Mouse (Mus musculus) E14TG2a.4 (cell line): ENCODE measurements around the gene Lpp.

ENCODE experiments used
- H3K27me3 ChIP-seq: 2 replicates; pipeline ENCODE4 v1.6.1; 2014; ENCODE audit warnings: low read length, control low read depth; ENCODE audit not compliant: insufficient read depth
- H3K36me3 ChIP-seq: 2 replicates; pipeline ENCODE4 v1.6.1; 2014; ENCODE audit warnings: low read length, control low read depth; ENCODE audit not compliant: insufficient read depth
- H3K4me1 ChIP-seq: replicated peaks from 2 replicates; pipeline ENCODE4 v1.6.1; 2014; ENCODE audit warnings: low read depth, low read length, control low read depth
- H3K4me3 ChIP-seq: replicated peaks from 2 replicates; pipeline ENCODE4 v1.5.1; 2014; ENCODE audit warnings: mild to moderate bottlenecking, low read length
- H3K9me3 ChIP-seq: 2 replicates; pipeline ENCODE4 v1.6.1; 2014; ENCODE audit warnings: low read length, control low read depth
- CTCF ChIP-seq: conservative IDR thresholded peaks from 2 replicates; pipeline ENCODE4 v1.5.1; 2014; ENCODE audit warnings: low read length
- NANOG ChIP-seq: IDR thresholded peaks from 2 replicates; pipeline ENCODE4 v1.6.1; 2014; ENCODE audit warnings: borderline replicate concordance, low read length, mixed read lengths
- POU5F1 ChIP-seq: IDR thresholded peaks from 2 replicates; pipeline ENCODE4 v1.6.1; 2014; ENCODE audit warnings: low read length, borderline replicate concordance

Lpp gene

GRCm38 (mm10) chr16:24471029-24471428 is 77.7 kb downstream of the Lpp start:
- no peak for TF ChIP-seq NANOG
- no peak for TF ChIP-seq CTCF
- no peak for TF ChIP-seq POU5F1

GRCm38 (mm10) chr16:24471801-24472200 is 78.5 kb downstream of the Lpp start:
- H3K9me3 ChIP-seq: no peaks in the 10 kb centered on the region
- H3K4me3 ChIP-seq: no peak overlapping the region
- H3K4me1 ChIP-seq: peaks cover 62% of the 10 kb centered on the region
- H3K27me3 ChIP-seq: no peaks in the 10 kb centered on the region
- TF ChIP-seq NANOG (no peak), POU5F1 (no peak), CTCF (no peak)
- no peaks in the 10 kb centered on the region for H3K36me3 ChIP-seq

More at GRCm38 (mm10) chr16:24471029-24471428, 77.7 kb downstream of the Lpp start:
- no peaks in the 10 kb centered on the region for H3K27me3 ChIP-seq
- H3K4me3 ChIP-seq: no peak overlapping the region
- no peaks in the 10 kb centered on the region for H3K36me3 ChIP-seq
- H3K9me3 ChIP-seq: no peaks in the 10 kb centered on the region
- peaks cover 62% of the 10 kb centered on the region for H3K4me1 ChIP-seq

GRCm38 (mm10) chr16:24473966-24474365 is 80.7 kb downstream of the Lpp start:
- H3K4me3 ChIP-seq: no peak overlapping the region
- no peaks in the 10 kb centered on the region for H3K27me3 ChIP-seq
- H3K4me1 ChIP-seq: peaks cover 56% of the 10 kb centered on the region
- no peak for TF ChIP-seq NANOG
- TF ChIP-seq POU5F1: no peak
- no peak for TF ChIP-seq CTCF
- H3K9me3 ChIP-seq: no peaks in the 10 kb centered on the region
- H3K36me3 ChIP-seq: no peaks in the 10 kb centered on the region

- H3K36me3 ChIP-seq: no peaks in the 10 kb centered on the region
- H3K4me3 ChIP-seq: no peak overlapping the region
- TF ChIP-seq NANOG: no peak
- TF ChIP-seq POU5F1: no peak
- no peak for TF ChIP-seq CTCF
- peaks cover 56% of the 10 kb centered on the region for H3K4me1 ChIP-seq
- no peaks in the 10 kb centered on the region for H3K9me3 ChIP-seq
- no peaks in the 10 kb centered on the region for H3K27me3 ChIP-seq
Measured at GRCm38 (mm10) chr16:24474781-24475180, 81.5 kb downstream of the Lpp start.

- no peak overlapping the region for H3K4me3 ChIP-seq
- no peaks in the 10 kb centered on the region for H3K9me3 ChIP-seq
- H3K36me3 ChIP-seq: no peaks in the 10 kb centered on the region
- no peaks in the 10 kb centered on the region for H3K27me3 ChIP-seq
- H3K4me1 ChIP-seq: peaks cover 56% of the 10 kb centered on the region
- no peak for TF ChIP-seq NANOG
- TF ChIP-seq CTCF: no peak
- TF ChIP-seq POU5F1: no peak
Measured at GRCm38 (mm10) chr16:24475305-24475947, 82.1 kb downstream of the Lpp start.

- Histone ChIP-seq H3K27me3 (no peaks in the 10 kb centered on the region), H3K4me1 (peaks cover 42% of the 10 kb centered on the region), H3K9me3 (no peaks in the 10 kb centered on the region), H3K4me3 (no peak overlapping the region), H3K36me3 (no peaks in the 10 kb centered on the region)
- TF ChIP-seq POU5F1 (no peak), NANOG (no peak)
Measured at GRCm38 (mm10) chr16:24476911-24477401, 83.6 kb downstream of the Lpp start.

- no peaks in the 10 kb centered on the region for H3K27me3 ChIP-seq
- peaks cover 31% of the 10 kb centered on the region for H3K4me1 ChIP-seq
- no peak for TF ChIP-seq POU5F1
- TF ChIP-seq NANOG: no peak
- TF ChIP-seq CTCF: no peak
- no peak overlapping the region for H3K4me3 ChIP-seq
- H3K9me3 ChIP-seq: no peaks in the 10 kb centered on the region
- H3K36me3 ChIP-seq: no peaks in the 10 kb centered on the region
Measured at GRCm38 (mm10) chr16:24478006-24478405, 84.7 kb downstream of the Lpp start.

GRCm38 (mm10) chr16:24478851-24479250 is 85.5 kb downstream of the Lpp start:
- Histone ChIP-seq H3K9me3 (no peaks in the 10 kb centered on the region), H3K27me3 (no peaks in the 10 kb centered on the region)
- no peak for TF ChIP-seq CTCF
- no peak for TF ChIP-seq POU5F1
- TF ChIP-seq NANOG: no peak

GRCm38 (mm10) chr16:24482648-24483047 is 89.3 kb downstream of the Lpp start:
- no peaks in the 10 kb centered on the region for H3K27me3 ChIP-seq
- no peaks in the 10 kb centered on the region for H3K36me3 ChIP-seq
- H3K4me3 ChIP-seq: no peak overlapping the region
- no peak for TF ChIP-seq NANOG
- TF ChIP-seq POU5F1: no peak
- TF ChIP-seq CTCF: no peak
- H3K4me1 ChIP-seq: no peaks in the 10 kb centered on the region; the same call in 1 of the 2 replicates
- peaks cover 5% of the 10 kb centered on the region; the same call in 1 of the 2 replicates for H3K9me3 ChIP-seq

More at GRCm38 (mm10) chr16:24478851-24479250, 85.5 kb downstream of the Lpp start:
- H3K4me3 ChIP-seq: no peak overlapping the region
- peaks cover 25% of the 10 kb centered on the region for H3K4me1 ChIP-seq
- H3K36me3 ChIP-seq: no peaks in the 10 kb centered on the region
